Mouse (Mus musculus) stomach, postnatal 0 days (tissue): ENCODE data around the gene Upk1b. TPM values are rescaled to one million over a fixed set of nuclear protein-coding genes. Genes with fewer than 3 reads are reported as not detected.

Experiments
- ATAC-seq: fragments of 200-750 bp; cut with Nextera tagmentation; 2 replicates; pipeline ENCODE4 v1.8.0; 2017; ENCODE audit not compliant: low FRiP score, low TSS enrichment
- DNase-seq: peaks from one replicate; pipeline ENCODE4 v3.0.0-alpha.2; 2016; ENCODE audit warnings: low spot score
- H3K27ac ChIP-seq: fragments of 300-500 bp; sonication (generic); replicated peaks from 2 replicates; pipeline ENCODE4 v1.5.1; 2014; ENCODE audit warnings: mild to moderate bottlenecking, control low read depth
- H3K27me3 ChIP-seq: fragments of 300-500 bp; sonication (generic); 2 replicates; pipeline ENCODE4 v1.6.1; 2014; ENCODE audit warnings: low read length; ENCODE audit not compliant: control insufficient read depth, insufficient read depth
- H3K36me3 ChIP-seq: fragments of 300-500 bp; sonication (generic); 2 replicates; pipeline ENCODE4 v1.6.1; 2014; ENCODE audit warnings: low read length, mixed read lengths; ENCODE audit not compliant: control insufficient read depth, insufficient read depth
- H3K4me1 ChIP-seq: fragments of 300-500 bp; sonication (generic); replicated peaks from 2 replicates; pipeline ENCODE4 v1.6.1; 2014; ENCODE audit warnings: antibody characterized with exemption; ENCODE audit not compliant: control insufficient read depth, insufficient read depth
- H3K4me2 ChIP-seq: fragments of 300-500 bp; sonication (generic); replicated peaks from 2 replicates; pipeline ENCODE4 v1.6.1; 2014; ENCODE audit warnings: low read depth, mild to moderate bottlenecking, control low read depth, moderate library complexity
- H3K4me3 ChIP-seq: fragments of 300-500 bp; sonication (generic); 2 replicates; pipeline ENCODE4 v1.5.1; 2014; ENCODE audit warnings: low read depth, low read length, control low read depth
- H3K9ac ChIP-seq: fragments of 300-500 bp; sonication (generic); 2 replicates; pipeline ENCODE4 v1.6.1; 2014; ENCODE audit warnings: mild to moderate bottlenecking, low read length, control low read depth, mixed read lengths
- H3K9me3 ChIP-seq: fragments of 300-500 bp; sonication (generic); 2 replicates; pipeline ENCODE4 v1.6.1; 2016; ENCODE audit warnings: low read length; ENCODE audit not compliant: control insufficient read depth
- CTCF ChIP-seq: IDR thresholded peaks from 2 replicates; pipeline ENCODE4 v1.5.1; 2016; ENCODE audit warnings: antibody characterized with exemption, low read depth, mild to moderate bottlenecking, moderate library complexity
- EP300 ChIP-seq: optimal IDR thresholded peaks from 2 replicates; pipeline ENCODE3; 2016; ENCODE audit warnings: antibody characterized with exemption
- WGBS: fragments of 180-500 bp; shearing (Covaris S2); extraction: QIAGEN DNeasy Blood & Tissue Kit; methylation state at CpG from one replicate; pipeline ENCODE4 v1.1.7; 2014; 5-methylcytosine and 5-hydroxymethylcytosine counted together
- polyA plus RNA-seq: library from polyadenylated mRNA; unstranded; fragments of >200 nt; fragmentation: Nextera tagmentation; extraction: Ambion mirVana; gene quantifications from 2 replicates; pipeline ENCODE4 v1.2.1, GENCODE M21; 2015

Upk1b gene
- polyA plus RNA-seq, 1 experiment from 2014 or later = 34.4 TPM

GRCm38 (mm10) chr16:38755452-38756176 lies 44.5 kb downstream of the Upk1b start:
- Histone ChIP-seq H3K9me3 (no peaks in the 10 kb centered on the region), H3K4me2 (no peak overlapping the region), H3K27ac (no peak overlapping the region), H3K4me3 (no peak overlapping the region), H3K4me1 (no peaks in the 10 kb centered on the region), H3K27me3 (no peaks in the 10 kb centered on the region), H3K36me3 (peaks cover 7% of the 10 kb centered on the region; the same call in 1 of the 2 replicates), H3K9ac (no peak overlapping the region; the same call in 1 of the 2 replicates)
- 33% methylated on average over 7 of the region's 7 CpGs for WGBS
- ATAC-seq = 0 out of 2 replicates have a peak, but pooled peaks have one; percentile 19
- TF ChIP-seq CTCF (no peak), EP300 (no peak)
- no peak for DNase-seq

- ATAC-seq = peak; percentile 55; the same call in 1 of the 2 replicates
- 59% methylated on average over 11 of the region's 11 CpGs for WGBS
- H3K27ac ChIP-seq = no peak overlapping the region
These were observed 46.5 kb downstream of the Upk1b start for GRCm38 (mm10) chr16:38753631-38754030.

DNA sequence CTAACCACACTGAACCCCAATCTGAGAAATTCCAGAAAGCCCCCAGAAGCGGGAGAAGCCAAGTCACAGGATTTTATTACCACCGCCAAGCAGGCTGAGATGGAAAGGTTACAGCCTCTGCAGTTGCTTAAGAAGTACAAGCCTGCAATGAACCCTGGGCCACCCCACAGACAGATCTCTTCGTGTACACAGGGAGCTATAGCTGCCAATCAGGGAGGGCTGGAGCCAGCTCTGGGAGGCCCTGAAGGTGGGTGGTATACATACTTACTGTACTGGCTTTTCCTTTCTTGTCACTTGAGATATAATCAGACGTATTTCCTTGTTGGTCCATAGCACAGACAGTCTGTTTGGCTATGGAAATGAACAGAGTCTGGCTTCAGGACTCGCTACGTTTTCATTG lies 49.3 kb downstream of the Upk1b start:
- Histone ChIP-seq H3K9me3 (no peaks in the 10 kb centered on the region), H3K4me2 (no peak overlapping the region), H3K27ac (no peak overlapping the region), H3K4me3 (no peak overlapping the region), H3K9ac (no peak overlapping the region), H3K36me3 (no peaks in the 10 kb centered on the region), H3K27me3 (no peaks in the 10 kb centered on the region), H3K4me1 (no peaks in the 10 kb centered on the region)
- DNase-seq = peak; percentile 37
- TF ChIP-seq CTCF = no peak
- peak; percentile 67; the same call in 1 of the 2 replicates for ATAC-seq
- WGBS = 59% methylated on average over 6 of the region's 6 CpGs

More at GRCm38 (mm10) chr16:38753631-38754030, 46.5 kb downstream of the Upk1b start:
- no peak for DNase-seq
- no peak overlapping the region for H3K4me3 ChIP-seq
- H3K9ac ChIP-seq = no peak overlapping the region
- TF ChIP-seq EP300 = no peak
- no peak for TF ChIP-seq CTCF
- no peaks in the 10 kb centered on the region for H3K9me3 ChIP-seq
- peaks cover 3% of the 10 kb centered on the region; the same call in 1 of the 2 replicates for H3K36me3 ChIP-seq
- H3K4me2 ChIP-seq = no peak overlapping the region
- no peaks in the 10 kb centered on the region for H3K4me1 ChIP-seq
- no peaks in the 10 kb centered on the region for H3K27me3 ChIP-seq

GRCm38 (mm10) chr16:38743941-38744673 lies 56.0 kb downstream of the Upk1b start:
- Histone ChIP-seq H3K4me3 (no peak overlapping the region), H3K27me3 (no peaks in the 10 kb centered on the region), H3K36me3 (no peaks in the 10 kb centered on the region), H3K4me1 (no peaks in the 10 kb centered on the region), H3K9me3 (no peaks in the 10 kb centered on the region), H3K4me2 (no peak overlapping the region), H3K27ac (no peak overlapping the region), H3K9ac (no peak overlapping the region)
- WGBS = 90% methylated on average over 10 of the region's 10 CpGs
- no peak for DNase-seq
- ATAC-seq = no peak
- TF ChIP-seq CTCF = no peak
- TF ChIP-seq EP300 = no peak

DNA sequence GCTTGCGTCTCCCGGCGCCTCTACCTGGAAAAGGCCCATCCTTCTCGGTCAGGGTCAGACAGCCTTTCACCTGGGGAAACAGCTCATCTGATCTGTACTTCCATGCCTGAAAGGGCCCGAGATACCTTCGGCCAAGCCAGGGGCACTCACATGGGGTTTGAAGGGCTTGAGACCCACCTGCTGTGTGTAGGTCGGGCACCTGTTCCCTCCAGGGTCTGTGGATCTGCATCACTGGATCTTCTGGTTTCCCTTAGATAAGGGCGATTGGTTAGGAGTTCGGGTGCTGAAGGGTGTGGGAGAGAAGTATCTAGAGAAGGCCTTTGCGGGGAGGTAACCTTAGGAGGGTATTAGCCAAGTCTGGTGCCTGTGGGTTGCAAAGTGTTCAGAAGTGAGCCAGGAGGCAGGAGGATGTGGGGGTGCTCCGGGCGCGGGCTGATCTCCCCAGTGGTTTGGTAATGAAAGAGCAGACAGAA lies 57.4 kb downstream of the Upk1b start:
- DNase-seq = peak; percentile 30
- 1% methylated on average over 13 of the region's 13 CpGs for WGBS
- TF ChIP-seq EP300 (no peak), CTCF (no peak)

More for the DNA sequence above, 57.4 kb downstream of the Upk1b start:
- Histone ChIP-seq H3K9ac (peak overlapping the region; percentile 72), H3K4me2 (peak overlapping the region; percentile 91), H3K9me3 (no peaks in the 10 kb centered on the region), H3K4me3 (peak overlapping the region; percentile 76), H3K4me1 (no peaks in the 10 kb centered on the region), H3K27ac (peak overlapping the region; percentile 70; the same call in 1 of the 2 replicates), H3K27me3 (no peaks in the 10 kb centered on the region), H3K36me3 (no peaks in the 10 kb centered on the region)
- ATAC-seq = peak; percentile 43; the same call in 1 of the 2 replicates
